Mouse (Mus musculus) neural tube, embryonic 14.5 days (tissue): ENCODE results near the gene Cacna2d2. TPM values are rescaled to one million over a fixed set of nuclear protein-coding genes. Genes with fewer than 3 reads are reported as not detected.
"Not testable (repeated sequence)": the region's sequence is repeated elsewhere in the genome, so short reads cannot be mapped to it uniquely, and the experiment has no call there.

ENCODE experiments used
- ATAC-seq: fragments of 200-750 bp; cut with Nextera tagmentation; 2 replicates; pipeline ENCODE4 v1.8.0; 2017; ENCODE audit warnings: low read depth, mild to moderate bottlenecking, moderate TSS enrichment, moderate library complexity
- H3K27ac ChIP-seq: fragments of 300-500 bp; sonication (generic); 2 replicates; pipeline ENCODE4 v1.5.1; 2014; ENCODE audit warnings: low read depth, mild to moderate bottlenecking, control low read depth, low read length, moderate library complexity, mixed read lengths
- H3K27me3 ChIP-seq: fragments of 300-500 bp; sonication (generic); 2 replicates; pipeline ENCODE4 v1.6.1; 2014; ENCODE audit warnings: low read length; ENCODE audit not compliant: control insufficient read depth, insufficient read depth
- H3K36me3 ChIP-seq: fragments of 300-500 bp; sonication (generic); 2 replicates; pipeline ENCODE4 v1.6.1; 2014; ENCODE audit warnings: low read length, mixed read lengths; ENCODE audit not compliant: control insufficient read depth, insufficient read depth
- H3K4me1 ChIP-seq: fragments of 300-500 bp; sonication (generic); 2 replicates; pipeline ENCODE4 v1.6.1; 2014; ENCODE audit warnings: low read length; ENCODE audit not compliant: control insufficient read depth, insufficient read depth
- H3K4me2 ChIP-seq: fragments of 300-500 bp; sonication (generic); 2 replicates; pipeline ENCODE4 v1.6.1; 2014; ENCODE audit warnings: mild to moderate bottlenecking, low read depth, low read length, control low read depth
- H3K4me3 ChIP-seq: fragments of 300-500 bp; sonication (generic); 2 replicates; pipeline ENCODE4 v1.5.1; 2014; ENCODE audit warnings: low read depth, low read length, control low read depth, mixed read lengths
- H3K9ac ChIP-seq: fragments of 300-500 bp; sonication (generic); replicated peaks from 2 replicates; pipeline ENCODE4 v1.6.1; 2014; ENCODE audit warnings: low read depth, mild to moderate bottlenecking, control low read depth, low read length, mixed read lengths
- H3K9me3 ChIP-seq: fragments of 300-500 bp; sonication (generic); 2 replicates; pipeline ENCODE4 v1.6.1; 2016; ENCODE audit warnings: low read length; ENCODE audit not compliant: control insufficient read depth
- WGBS: fragments of 180-500 bp; shearing (Covaris S2); extraction: QIAGEN DNeasy Blood & Tissue Kit; methylation state at CpG from one replicate; pipeline ENCODE4 v1.1.7; 2014; 5-methylcytosine and 5-hydroxymethylcytosine counted together
- polyA plus RNA-seq: library from polyadenylated mRNA; unstranded; fragments of >200 nt; fragmentation: Nextera tagmentation; extraction: Ambion mirVana; gene quantifications from 2 replicates; pipeline ENCODE4 v1.2.1, GENCODE M21; 2014

Cacna2d2 gene
- polyA plus RNA-seq, 1 experiment from 2014 or later: 10.6 TPM

DNA sequence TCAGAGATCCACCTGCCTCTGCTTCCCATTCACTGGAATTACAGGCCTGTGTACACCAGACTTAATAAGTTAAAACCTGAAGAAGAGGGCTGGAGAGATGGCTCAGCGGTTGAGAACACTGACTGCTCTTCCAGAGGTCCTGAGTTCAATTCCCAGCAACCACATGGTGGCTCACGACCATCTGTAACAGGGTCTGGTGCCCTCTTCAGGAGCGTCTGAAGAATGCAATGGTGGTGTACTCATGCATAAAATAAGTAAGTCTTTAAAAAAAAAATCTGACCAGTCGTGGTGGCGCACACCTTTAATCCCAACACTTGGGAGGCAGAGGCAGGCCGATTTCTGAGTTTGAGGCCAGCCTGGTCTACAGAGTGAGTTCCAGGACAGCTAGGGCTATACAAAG, 174.4 kb downstream of the Cacna2d2 start:
- H3K4me1 ChIP-seq: peaks cover 20% of the 10 kb centered on the region
- not testable (repeated sequence) for H3K9ac ChIP-seq, H3K27me3 ChIP-seq, H3K4me3 ChIP-seq, ATAC-seq, H3K27ac ChIP-seq, H3K4me2 ChIP-seq, H3K9me3 ChIP-seq
- WGBS: 84% methylated on average over 6 of the region's 6 CpGs
- peaks cover 24% of the 10 kb centered on the region for H3K36me3 ChIP-seq

DNA sequence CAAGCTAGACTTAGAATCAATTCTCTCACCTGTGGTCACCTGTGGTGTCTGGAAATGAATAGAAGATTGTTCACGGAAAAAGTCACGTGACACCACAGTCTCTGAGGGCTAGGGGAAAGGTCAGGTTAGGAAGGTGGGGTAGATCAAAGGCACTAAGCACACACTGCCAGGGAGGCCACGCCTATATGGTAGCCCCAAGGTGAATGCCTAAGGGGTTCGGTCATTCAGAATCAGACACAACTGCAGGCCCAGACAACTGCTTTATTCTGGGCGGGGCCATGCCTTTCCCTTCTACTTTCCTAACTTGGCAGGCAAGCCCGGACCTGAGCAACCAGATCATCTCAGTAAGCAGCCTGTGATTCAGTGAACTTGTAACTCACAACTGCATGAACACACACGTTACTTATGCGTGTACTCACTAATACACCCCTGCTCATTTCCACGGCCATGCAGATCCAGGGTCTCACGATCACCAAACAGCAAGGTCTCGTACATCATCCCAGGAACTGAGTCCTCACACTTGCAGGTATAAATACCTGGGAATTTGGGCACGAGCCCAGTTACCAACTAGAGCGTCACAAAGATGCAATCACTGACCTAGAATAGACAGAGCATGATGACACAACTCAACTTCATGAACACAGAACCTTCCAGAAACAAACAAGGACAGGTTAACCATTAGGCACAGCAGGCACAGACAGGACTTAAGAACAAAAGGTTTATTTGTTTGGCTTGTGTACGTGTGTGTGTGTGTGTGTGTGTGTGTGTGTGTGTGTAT, 176.4 kb downstream of the Cacna2d2 start:
- no peak overlapping the region for H3K27ac ChIP-seq
- peaks cover 23% of the 10 kb centered on the region for H3K36me3 ChIP-seq
- no peaks in the 10 kb centered on the region for H3K27me3 ChIP-seq
- no peaks in the 10 kb centered on the region for H3K9me3 ChIP-seq
- H3K4me2 ChIP-seq: no peak overlapping the region
- ATAC-seq: no peak
- no peak overlapping the region for H3K9ac ChIP-seq
- H3K4me3 ChIP-seq: no peak overlapping the region
- 91% methylated on average over 14 of the region's 14 CpGs for WGBS
- peaks cover 16% of the 10 kb centered on the region for H3K4me1 ChIP-seq

DNA sequence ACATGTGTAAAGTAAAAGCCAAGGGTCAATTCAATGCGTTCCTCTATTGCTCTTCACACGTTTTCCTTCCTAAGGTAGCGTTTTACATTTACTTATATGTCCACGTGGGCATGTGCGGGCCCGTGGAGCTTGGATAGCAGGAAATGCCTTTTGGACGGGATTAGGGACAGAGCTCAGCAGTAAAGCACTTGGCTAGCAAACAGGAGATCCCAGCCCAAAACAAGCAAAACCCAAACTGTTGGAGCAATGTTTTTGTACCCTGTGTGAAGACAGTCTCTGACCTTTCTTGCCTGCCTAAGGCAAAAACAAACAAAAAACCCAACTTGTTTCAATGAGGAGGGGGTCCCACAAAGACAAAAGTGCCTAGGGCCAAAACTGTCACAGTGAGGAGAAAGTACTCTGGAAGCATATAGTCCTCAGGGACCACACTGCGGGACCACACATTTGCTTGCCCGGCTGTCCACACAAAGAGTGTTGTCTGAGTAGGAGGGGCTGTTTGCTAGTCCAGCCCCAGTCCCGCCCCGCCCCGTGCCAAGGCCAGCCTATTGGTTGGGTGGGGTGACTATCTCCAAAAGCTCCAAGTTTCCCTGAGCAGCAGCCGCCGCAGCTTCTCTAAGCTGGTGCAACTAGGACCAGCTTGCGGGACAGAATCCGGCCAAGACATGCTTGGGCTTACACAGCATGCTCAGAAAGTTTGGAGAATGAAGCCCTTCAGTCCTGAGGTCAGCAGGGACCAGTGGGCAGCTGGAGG, 177.1 kb downstream of the Cacna2d2 start, which contains the start of gene Hyal1:
Gene Hyal1, plus strand, starts transcription at position 571 of the 751 bp plus-strand sequence.
- no peak within 1 kb of the TSS for H3K9ac ChIP-seq
- H3K4me3 ChIP-seq: 0 out of 2 replicates have a peak within 1 kb of the TSS, but pooled peaks have one; percentile 8
- H3K4me1 ChIP-seq: peaks cover 15% of the 10 kb centered on the region
- peak within 1 kb of the TSS; percentile 32 for H3K4me2 ChIP-seq
- peaks cover 16% of the 10 kb centered on the region for H3K36me3 ChIP-seq
- no peak within 1 kb of the TSS for H3K27ac ChIP-seq
- WGBS: 26% methylated on average over 16 of the region's 16 CpGs
- peak; percentile 50; the same call in 1 of the 2 replicates for ATAC-seq
- no peaks in the 10 kb centered on the region for H3K9me3 ChIP-seq
- H3K27me3 ChIP-seq: no peaks in the 10 kb centered on the region

DNA sequence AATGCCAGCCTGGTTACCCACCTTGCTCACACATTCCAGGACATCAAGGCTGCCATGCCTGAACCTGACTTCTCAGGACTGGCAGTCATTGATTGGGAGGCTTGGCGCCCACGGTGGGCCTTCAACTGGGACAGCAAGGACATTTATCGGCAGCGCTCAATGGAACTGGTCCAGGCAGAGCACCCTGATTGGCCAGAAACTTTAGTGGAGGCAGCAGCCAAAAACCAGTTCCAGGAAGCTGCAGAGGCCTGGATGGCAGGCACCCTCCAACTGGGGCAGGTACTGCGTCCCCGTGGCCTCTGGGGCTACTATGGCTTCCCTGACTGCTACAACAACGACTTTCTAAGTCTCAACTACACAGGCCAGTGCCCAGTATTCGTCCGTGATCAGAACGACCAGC, 178.5 kb downstream of the Cacna2d2 start:
- no peak overlapping the region for H3K27ac ChIP-seq
- H3K9ac ChIP-seq: no peak overlapping the region
- WGBS: 94% methylated on average over 10 of the region's 10 CpGs

DNA sequence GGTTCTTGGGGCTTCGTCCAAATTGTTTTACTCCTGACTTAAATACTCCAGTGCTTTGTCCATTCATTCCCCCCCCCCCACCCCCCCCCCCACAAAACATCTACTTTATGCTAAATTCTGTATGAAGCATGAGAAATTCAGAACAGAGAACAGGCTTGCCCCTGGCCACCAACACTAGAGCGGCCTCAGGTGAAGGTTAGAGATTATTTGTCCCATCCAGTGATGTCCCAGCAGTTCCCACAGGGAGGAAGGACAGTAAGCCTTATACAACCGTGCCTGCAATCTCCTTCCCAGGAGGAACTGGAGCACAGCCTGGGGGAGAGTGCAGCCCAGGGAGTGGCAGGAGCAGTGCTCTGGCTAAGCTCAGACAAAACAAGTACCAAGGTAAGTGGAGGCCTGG, 179.2 kb downstream of the Cacna2d2 start, which contains the start of gene Naa80:
Gene Naa80, plus strand, starts transcription at position 301 of the 400 bp plus-strand sequence.
- Histone ChIP-seq H3K9me3 (no peaks in the 10 kb centered on the region), H3K27ac (0 out of 2 replicates have a peak within 1 kb of the TSS, but pooled peaks have one; percentile 61), H3K4me1 (peaks cover 18% of the 10 kb centered on the region), H3K36me3 (peaks cover 9% of the 10 kb centered on the region; the same call in 1 of the 2 replicates), H3K4me2 (no peak within 1 kb of the TSS), H3K4me3 (no peak within 1 kb of the TSS), H3K27me3 (no peaks in the 10 kb centered on the region), H3K9ac (0 out of 2 replicates have a peak within 1 kb of the TSS, but pooled peaks have one; percentile 16)
- WGBS: 73% methylated on average over 3 of the region's 3 CpGs
- no peak for ATAC-seq

More for the DNA sequence above, 178.5 kb downstream of the Cacna2d2 start:
- Histone ChIP-seq H3K36me3 (peaks cover 4% of the 10 kb centered on the region; the same call in 1 of the 2 replicates), H3K4me3 (no peak overlapping the region), H3K4me1 (peaks cover 18% of the 10 kb centered on the region), H3K9me3 (no peaks in the 10 kb centered on the region), H3K27me3 (no peaks in the 10 kb centered on the region), H3K4me2 (no peak overlapping the region)
- ATAC-seq: no peak

Other genes starting within 250 kb of the Cacna2d2 start
- 31.5 and 35.4 TPM in 2 replicates for gene Dock3, start 167.7 kb upstream of the Cacna2d2 start, polyA plus RNA-seq
- gene Mapkapk3, start 109.7 kb upstream of the Cacna2d2 start, polyA plus RNA-seq: 2.1 and 2.2 TPM in 2 replicates
- gene Cish, start 103.6 kb upstream of the Cacna2d2 start, polyA plus RNA-seq: 5.4 and 7.7 TPM in 2 replicates
- 15.8 and 20.1 TPM in 2 replicates for gene Hemk1, start 61.3 kb upstream of the Cacna2d2 start, polyA plus RNA-seq
- 4.3 and 7.3 TPM in 2 replicates for gene 6430571L13Rik, start 59.0 kb upstream of the Cacna2d2 start, polyA plus RNA-seq
- 47.7 and 48.7 TPM in 2 replicates for gene Tmem115, start 134.3 kb downstream of the Cacna2d2 start, polyA plus RNA-seq
- gene Cyb561d2, start 142.6 kb downstream of the Cacna2d2 start, polyA plus RNA-seq: 42.2 and 46.7 TPM in 2 replicates
- gene Nprl2, start 142.6 kb downstream of the Cacna2d2 start, polyA plus RNA-seq: 71.5 and 74.9 TPM in 2 replicates
- 1.2 and 2.0 TPM in 2 replicates for gene Zmynd10, start 147.7 kb downstream of the Cacna2d2 start, polyA plus RNA-seq
- 34.1 and 34.9 TPM in 2 replicates for gene Rassf1, start 151.9 kb downstream of the Cacna2d2 start, polyA plus RNA-seq
- 111 and 126 TPM in 2 replicates for gene Tusc2, start 163.6 kb downstream of the Cacna2d2 start, polyA plus RNA-seq
- 60.3 and 70.0 TPM in 2 replicates for gene Hyal2, start 168.3 kb downstream of the Cacna2d2 start, polyA plus RNA-seq
- 3.1 and 4.7 TPM in 2 replicates for gene Hyal1, start 177.3 kb downstream of the Cacna2d2 start, polyA plus RNA-seq
- gene Naa80, start 179.3 kb downstream of the Cacna2d2 start, polyA plus RNA-seq: 13.3 and 15.6 TPM in 2 replicates
- gene Hyal3, start 181.2 kb downstream of the Cacna2d2 start, polyA plus RNA-seq: 1.5 and 2.1 TPM in 2 replicates
- gene Ifrd2, start 188.0 kb downstream of the Cacna2d2 start, polyA plus RNA-seq: 15.0 and 17.8 TPM in 2 replicates
- gene Sema3b, start 209.6 kb downstream of the Cacna2d2 start, polyA plus RNA-seq: 2.8 and 5.3 TPM in 2 replicates
- 234 and 258 TPM in 2 replicates for gene Gnai2, start 235.8 kb downstream of the Cacna2d2 start, polyA plus RNA-seq